Mouse (Mus musculus) forebrain, embryonic 14.5 days (tissue): Measurements from ENCODE around the gene Bace2. TPM values are rescaled to one million over a fixed set of nuclear protein-coding genes. Genes with fewer than 3 reads are reported as not detected.

ENCODE experiments used
- ATAC-seq: fragments of 200-750 bp; cut with Nextera tagmentation; 2 replicates; pipeline ENCODE4 v1.8.0; 2017; ENCODE audit warnings: mild to moderate bottlenecking, moderate library complexity
- DNase-seq: peaks from one replicate; pipeline ENCODE4 v3.0.0-alpha.2; 2015; ENCODE audit warnings: low spot score
- H3K27ac ChIP-seq: fragments of 300-500 bp; sonication (generic); 2 replicates; pipeline ENCODE4 v1.5.1; 2014; ENCODE audit warnings: low read depth, mild to moderate bottlenecking, control low read depth, low read length, moderate library complexity
- H3K27me3 ChIP-seq: fragments of 300-500 bp; sonication (generic); replicated peaks from 2 replicates; pipeline ENCODE4 v1.6.1; 2014; ENCODE audit warnings: low read length, control low read depth, mixed read lengths; ENCODE audit not compliant: control insufficient read depth, insufficient read depth
- H3K36me3 ChIP-seq: fragments of 300-500 bp; sonication (generic); 2 replicates; pipeline ENCODE4 v1.6.1; 2014; ENCODE audit warnings: low read length, control low read depth; ENCODE audit not compliant: control insufficient read depth, insufficient read depth
- H3K4me1 ChIP-seq: fragments of 300-500 bp; sonication (generic); 2 replicates; pipeline ENCODE4 v1.6.1; 2014; ENCODE audit warnings: antibody characterized with exemption, low read length, control low read depth; ENCODE audit not compliant: control insufficient read depth, insufficient read depth
- H3K4me2 ChIP-seq: fragments of 300-500 bp; sonication (generic); 2 replicates; pipeline ENCODE4 v1.6.1; 2014; ENCODE audit warnings: mild to moderate bottlenecking, control low read depth, low read length
- H3K4me3 ChIP-seq: fragments of 300-500 bp; sonication (generic); 2 replicates; pipeline ENCODE4 v1.5.1; 2014; ENCODE audit warnings: low read depth, low read length, control low read depth
- H3K9ac ChIP-seq: fragments of 300-500 bp; sonication (generic); 2 replicates; pipeline ENCODE4 v1.6.1; 2014; ENCODE audit warnings: mild to moderate bottlenecking, low read length, control low read depth, moderate library complexity
- H3K9me3 ChIP-seq: fragments of 300-500 bp; sonication (generic); replicated peaks from 2 replicates; pipeline ENCODE4 v1.6.1; 2016; ENCODE audit warnings: low read length, control low read depth, mixed read lengths; ENCODE audit not compliant: control insufficient read depth
- WGBS: fragments of 180-500 bp; shearing (Covaris S2); extraction: QIAGEN DNeasy Blood & Tissue Kit; methylation state at CpG from one replicate; pipeline ENCODE4 v1.1.7; 2014; 5-methylcytosine and 5-hydroxymethylcytosine counted together
- polyA plus RNA-seq: library from polyadenylated mRNA; unstranded; fragments of >200 nt; fragmentation: Nextera tagmentation; extraction: Ambion mirVana; gene quantifications from 2 replicates; pipeline ENCODE4 v1.2.1, GENCODE M21; 2014

Bace2 gene
- 1.8 and 2.9 TPM in 2 replicates for polyA plus RNA-seq

DNA sequence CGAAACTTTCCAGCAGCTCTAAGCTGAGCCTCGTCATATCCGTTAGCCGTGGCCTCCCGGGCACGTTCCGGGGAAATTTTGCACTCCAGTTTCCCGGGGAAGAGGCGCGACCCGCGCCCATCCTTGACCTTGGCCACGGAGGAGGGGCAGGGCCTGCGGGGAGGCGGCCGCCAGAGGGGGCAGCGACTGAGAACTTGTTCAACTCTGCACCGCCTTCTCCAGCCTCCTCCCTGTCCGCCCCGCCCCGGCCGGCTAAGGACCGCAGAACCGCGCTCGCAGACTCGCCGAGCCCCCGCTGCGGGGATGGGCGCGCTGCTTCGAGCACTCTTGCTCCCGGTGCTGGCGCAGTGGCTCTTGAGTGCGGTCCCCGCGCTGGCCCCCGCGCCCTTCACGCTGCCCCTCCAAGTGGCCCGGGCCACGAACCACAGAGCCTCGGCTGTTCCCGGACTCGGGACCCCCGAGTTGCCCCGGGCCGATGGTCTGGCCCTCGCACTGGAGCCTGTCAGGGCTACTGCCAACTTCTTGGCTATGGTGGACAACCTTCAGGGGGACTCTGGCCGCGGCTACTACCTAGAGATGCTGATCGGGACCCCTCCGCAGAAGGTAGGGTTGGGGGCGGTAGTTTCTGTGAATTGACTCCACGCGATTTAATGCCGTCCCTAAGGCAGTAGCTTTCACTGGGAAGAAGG, at the start of gene Bace2:
TSS of gene Bace2 (plus strand) at position 244 of the 689 bp plus-strand sequence.
- H3K9ac ChIP-seq: peak within 1 kb of the TSS; percentile 65
- under 1% methylated on average over 58 of the region's 58 CpGs for WGBS
- DNase-seq (peak; percentile 54), ATAC-seq (peak; percentile 81)
- H3K4me3 ChIP-seq: peak within 1 kb of the TSS; percentile 49
- H3K36me3 ChIP-seq: no peaks in the 10 kb centered on the region
- peaks cover 15% of the 10 kb centered on the region; the same call in 1 of the 2 replicates for H3K27me3 ChIP-seq
- H3K4me1 ChIP-seq: peaks cover 3% of the 10 kb centered on the region
- no peaks in the 10 kb centered on the region for H3K9me3 ChIP-seq
- peak within 1 kb of the TSS; percentile 99 for H3K4me2 ChIP-seq
- H3K27ac ChIP-seq: no peak within 1 kb of the TSS

DNA sequence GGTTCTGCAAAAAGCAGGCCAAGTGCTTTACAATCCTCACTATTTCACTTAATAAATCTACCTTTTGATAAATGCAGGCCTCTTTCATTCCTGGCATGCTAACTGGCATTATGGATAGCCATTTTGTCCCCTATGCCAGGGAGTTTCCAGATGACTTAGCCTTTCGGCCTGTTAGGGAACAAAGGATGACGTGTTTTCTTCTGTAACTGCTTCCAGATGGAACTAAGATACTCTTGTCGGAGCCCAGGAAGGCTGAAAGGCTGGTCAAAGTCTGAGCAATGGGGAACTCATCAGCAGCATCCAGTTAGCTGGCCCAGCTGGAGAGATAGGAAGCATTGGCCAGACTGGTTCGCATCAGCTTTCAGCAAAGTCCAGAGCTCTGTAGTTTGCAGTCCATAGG, 48.9 kb upstream of the Bace2 start:
- WGBS: 58% methylated on average over 4 of the region's 4 CpGs
- no peaks in the 10 kb centered on the region for H3K36me3 ChIP-seq
- H3K9me3 ChIP-seq: no peaks in the 10 kb centered on the region
- H3K4me2 ChIP-seq: no peak overlapping the region
- H3K9ac ChIP-seq: no peak overlapping the region
- H3K4me1 ChIP-seq: no peaks in the 10 kb centered on the region
- H3K4me3 ChIP-seq: no peak overlapping the region
- DNase-seq (no peak), ATAC-seq (no peak)
- no peaks in the 10 kb centered on the region for H3K27me3 ChIP-seq
- H3K27ac ChIP-seq: no peak overlapping the region

DNA sequence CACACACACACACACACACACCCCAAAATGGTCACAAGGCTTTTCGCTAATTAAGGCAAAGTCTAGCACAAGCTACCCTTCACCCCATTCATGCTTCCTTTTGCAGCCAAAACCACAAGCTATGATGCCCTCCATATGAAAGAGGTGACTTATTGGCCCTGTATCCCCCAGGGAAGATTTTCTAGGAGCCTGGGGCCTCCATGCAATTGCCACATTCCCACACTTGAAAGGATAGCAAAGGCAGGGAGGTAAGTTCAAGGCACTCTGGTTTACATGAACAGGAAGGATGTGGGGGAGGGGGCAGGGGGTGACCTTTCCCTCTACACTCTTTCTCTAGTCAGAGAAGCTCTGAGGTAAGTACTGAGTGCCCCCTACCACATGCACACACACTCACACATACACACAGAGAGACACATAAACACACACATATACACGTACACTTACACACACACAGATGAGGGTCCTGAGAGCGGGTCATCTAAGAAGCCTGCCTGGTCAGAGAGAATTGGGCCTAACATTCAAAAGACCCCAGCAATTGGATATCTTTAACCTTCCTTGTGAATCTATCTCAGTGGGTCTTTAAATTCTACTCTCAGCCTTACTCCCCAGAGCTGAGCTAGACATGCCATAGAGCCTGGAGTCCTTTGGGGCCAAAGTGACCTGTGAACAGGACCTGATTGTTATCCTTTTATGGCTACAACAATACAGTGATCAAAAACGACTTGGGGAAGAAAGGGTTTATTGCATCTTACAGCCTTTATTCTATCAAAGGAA, 46.6 kb upstream of the Bace2 start:
- no peak overlapping the region for H3K4me2 ChIP-seq
- 74% methylated on average over 4 of the region's 4 CpGs for WGBS
- DNase-seq (no peak), ATAC-seq (no peak)
- no peaks in the 10 kb centered on the region for H3K4me1 ChIP-seq
- no peaks in the 10 kb centered on the region for H3K36me3 ChIP-seq
- no peaks in the 10 kb centered on the region for H3K27me3 ChIP-seq
- H3K9me3 ChIP-seq: no peaks in the 10 kb centered on the region
- no peak overlapping the region for H3K9ac ChIP-seq
- H3K27ac ChIP-seq: no peak overlapping the region
- H3K4me3 ChIP-seq: no peak overlapping the region

DNA sequence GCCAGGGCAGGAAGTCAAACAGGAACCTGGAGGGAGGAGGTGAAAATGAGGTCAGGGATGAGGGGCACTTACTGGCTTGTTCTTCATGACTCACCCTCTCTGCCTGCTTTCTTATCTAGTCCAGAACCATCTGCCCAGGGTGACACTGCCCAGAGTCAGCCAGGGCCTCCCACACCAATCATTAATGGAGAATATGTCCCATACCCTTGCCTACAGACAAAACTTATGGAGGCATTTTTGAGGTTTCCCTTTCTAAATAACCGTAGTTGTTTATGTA, 46.0 kb upstream of the Bace2 start:
- no peak overlapping the region for H3K9ac ChIP-seq
- no peaks in the 10 kb centered on the region for H3K4me1 ChIP-seq
- no peaks in the 10 kb centered on the region for H3K27me3 ChIP-seq
- H3K9me3 ChIP-seq: no peaks in the 10 kb centered on the region
- H3K36me3 ChIP-seq: no peaks in the 10 kb centered on the region
- no peak overlapping the region for H3K27ac ChIP-seq
- ATAC-seq (no peak), DNase-seq (no peak)
- WGBS: 88% methylated on average over 1 of the region's 1 CpGs
- no peak overlapping the region for H3K4me3 ChIP-seq
- no peak overlapping the region for H3K4me2 ChIP-seq

DNA sequence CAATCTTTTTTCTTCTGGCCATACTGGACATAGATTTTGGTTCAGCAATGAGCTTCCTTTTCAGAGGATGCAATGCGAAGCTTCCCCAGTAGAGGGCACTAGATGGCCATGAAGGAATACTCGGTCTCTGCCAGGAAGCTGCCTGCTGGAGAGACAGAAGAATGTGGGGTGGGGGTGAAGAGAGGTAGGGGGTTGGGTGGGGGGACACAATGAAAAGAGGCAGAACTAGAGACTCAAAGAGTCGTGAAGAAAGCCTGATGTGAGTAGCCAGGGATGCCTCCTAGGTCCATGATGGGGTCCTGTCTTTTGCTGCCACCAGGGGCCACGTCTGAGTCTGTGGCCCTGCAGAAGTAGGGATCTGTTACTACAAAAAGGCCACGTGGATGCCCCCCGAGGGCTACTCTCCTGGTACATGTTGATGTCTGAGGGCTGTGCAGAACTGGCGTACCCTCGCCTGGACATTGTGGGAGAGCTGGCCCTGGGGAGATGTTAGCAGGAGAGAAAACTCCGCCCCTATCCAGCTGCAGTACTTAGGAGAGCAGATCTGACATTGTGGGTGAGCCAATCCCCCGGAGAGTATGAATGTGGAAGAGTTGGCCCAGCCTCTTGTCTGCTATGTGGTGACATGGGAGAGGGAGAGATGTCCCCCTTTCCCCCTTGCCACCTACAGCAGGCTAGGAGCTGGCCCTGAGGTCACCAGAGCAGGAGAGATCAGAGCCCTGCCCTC, 43.4 kb upstream of the Bace2 start:
- no peak overlapping the region for H3K9ac ChIP-seq
- H3K27me3 ChIP-seq: no peaks in the 10 kb centered on the region
- ATAC-seq (peak; percentile 76), DNase-seq (peak; percentile 88)
- H3K27ac ChIP-seq: no peak overlapping the region
- no peak overlapping the region for H3K4me2 ChIP-seq
- H3K9me3 ChIP-seq: no peaks in the 10 kb centered on the region
- H3K4me3 ChIP-seq: no peak overlapping the region
- H3K4me1 ChIP-seq: no peaks in the 10 kb centered on the region
- H3K36me3 ChIP-seq: no peaks in the 10 kb centered on the region
- WGBS: 23% methylated on average over 10 of the region's 10 CpGs

DNA sequence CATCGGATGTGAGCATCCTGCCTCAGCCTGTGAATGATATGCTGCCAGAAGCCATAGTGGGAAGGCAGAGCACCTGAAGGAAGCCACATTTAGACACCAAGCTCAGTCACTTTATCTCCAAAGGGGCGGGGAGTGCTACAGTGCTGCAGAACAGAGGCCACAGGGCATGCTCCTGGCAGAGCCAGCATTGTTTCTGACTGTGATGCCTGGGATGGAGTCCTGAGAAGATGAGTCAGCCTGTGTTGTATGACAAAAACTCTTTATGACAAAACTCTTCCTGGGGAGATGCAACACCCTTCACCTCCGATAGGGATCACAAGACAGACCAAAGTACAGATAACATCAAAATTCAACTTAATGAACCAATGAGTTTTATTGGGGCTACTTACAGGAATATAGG, 35.0 kb upstream of the Bace2 start:
- no peak overlapping the region for H3K4me2 ChIP-seq
- H3K4me3 ChIP-seq: no peak overlapping the region
- DNase-seq (no peak), ATAC-seq (no peak)
- no peak overlapping the region for H3K9ac ChIP-seq
- H3K27ac ChIP-seq: no peak overlapping the region
- no peaks in the 10 kb centered on the region for H3K36me3 ChIP-seq
- H3K27me3 ChIP-seq: no peaks in the 10 kb centered on the region
- WGBS: 80% methylated on average over 3 of the region's 3 CpGs
- no peaks in the 10 kb centered on the region for H3K4me1 ChIP-seq
- H3K9me3 ChIP-seq: no peaks in the 10 kb centered on the region

DNA sequence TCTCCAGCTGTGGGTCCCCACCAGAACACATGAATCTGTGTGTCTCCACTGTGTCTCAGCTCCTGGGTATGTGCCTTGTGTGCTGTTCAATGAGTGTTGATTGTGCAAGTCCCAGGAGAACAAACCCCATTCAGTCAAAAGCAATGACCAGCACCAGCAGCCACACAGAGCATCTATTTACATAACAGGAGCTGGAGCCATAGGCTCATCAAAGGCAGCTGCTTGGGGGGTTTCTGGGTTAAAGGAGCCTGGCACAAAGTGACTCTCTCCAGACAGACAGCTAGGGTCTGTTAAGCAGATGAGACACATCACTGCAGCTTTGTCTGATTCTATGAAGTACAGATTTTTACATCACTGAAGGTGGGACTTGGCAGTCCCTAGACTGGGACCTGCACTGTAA, 33.9 kb upstream of the Bace2 start:
- no peak overlapping the region for H3K4me3 ChIP-seq
- H3K4me1 ChIP-seq: no peaks in the 10 kb centered on the region
- H3K9me3 ChIP-seq: no peaks in the 10 kb centered on the region
- H3K27ac ChIP-seq: no peak overlapping the region
- no peaks in the 10 kb centered on the region for H3K36me3 ChIP-seq
- no peak overlapping the region for H3K4me2 ChIP-seq
- H3K27me3 ChIP-seq: no peaks in the 10 kb centered on the region
- ATAC-seq (no peak), DNase-seq (no peak)
- no peak overlapping the region for H3K9ac ChIP-seq

DNA sequence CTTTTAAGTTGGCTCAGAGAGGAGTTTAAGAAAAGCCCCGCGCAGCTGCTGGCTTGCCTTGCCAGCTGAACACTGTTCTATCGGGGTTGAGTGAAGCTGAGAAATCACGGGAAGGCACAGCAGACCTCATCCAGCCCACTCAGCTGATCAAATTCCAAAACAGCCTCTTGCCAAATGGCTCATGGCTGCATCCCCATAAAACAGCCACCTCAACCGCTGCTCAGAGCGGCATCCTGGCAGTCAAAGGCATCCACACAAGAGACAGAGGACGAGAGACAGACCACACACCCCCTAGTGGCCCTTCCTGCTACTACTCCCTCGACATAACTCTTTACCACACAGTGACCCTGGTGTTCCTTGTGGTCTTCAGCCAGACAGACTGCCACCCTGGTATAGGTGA, 30.6 kb upstream of the Bace2 start:
- Histone ChIP-seq H3K4me2 (no peak overlapping the region), H3K4me1 (no peaks in the 10 kb centered on the region), H3K9ac (no peak overlapping the region), H3K27ac (no peak overlapping the region), H3K4me3 (no peak overlapping the region), H3K27me3 (no peaks in the 10 kb centered on the region), H3K9me3 (no peaks in the 10 kb centered on the region), H3K36me3 (no peaks in the 10 kb centered on the region)
- WGBS: 27% methylated on average over 8 of the region's 8 CpGs
- ATAC-seq (peak; percentile 44; the same call in 1 of the 2 replicates), DNase-seq (peak; percentile 36)

DNA sequence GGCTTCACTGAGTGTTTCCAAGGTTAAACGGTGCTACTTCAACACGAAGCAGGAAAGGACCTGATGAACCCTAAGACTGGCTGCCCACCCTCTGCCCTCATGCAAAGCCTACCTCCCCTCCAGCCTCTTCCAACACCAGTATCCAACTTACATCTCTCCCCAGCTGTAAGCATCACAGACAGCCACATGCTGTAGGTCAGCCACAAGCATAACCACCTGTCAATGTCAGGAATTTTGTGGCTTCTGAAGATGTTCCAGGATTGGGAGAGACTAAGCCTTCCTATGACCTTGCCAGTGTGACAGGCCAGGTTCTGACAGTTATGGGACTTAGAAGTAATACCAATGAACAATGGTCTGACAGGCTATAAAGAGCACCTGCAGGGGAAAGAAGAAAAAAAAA, 27.9 kb upstream of the Bace2 start:
- no peaks in the 10 kb centered on the region for H3K9me3 ChIP-seq
- DNase-seq (no peak), ATAC-seq (no peak)
- H3K27me3 ChIP-seq: no peaks in the 10 kb centered on the region
- H3K36me3 ChIP-seq: no peaks in the 10 kb centered on the region
- H3K4me3 ChIP-seq: no peak overlapping the region
- 86% methylated on average over 2 of the region's 2 CpGs for WGBS
- no peak overlapping the region for H3K27ac ChIP-seq
- no peaks in the 10 kb centered on the region for H3K4me1 ChIP-seq
- no peak overlapping the region for H3K9ac ChIP-seq
- H3K4me2 ChIP-seq: no peak overlapping the region
